ENCODE assay signal across 8 mouse cellular contexts in the genomic region with DNA sequence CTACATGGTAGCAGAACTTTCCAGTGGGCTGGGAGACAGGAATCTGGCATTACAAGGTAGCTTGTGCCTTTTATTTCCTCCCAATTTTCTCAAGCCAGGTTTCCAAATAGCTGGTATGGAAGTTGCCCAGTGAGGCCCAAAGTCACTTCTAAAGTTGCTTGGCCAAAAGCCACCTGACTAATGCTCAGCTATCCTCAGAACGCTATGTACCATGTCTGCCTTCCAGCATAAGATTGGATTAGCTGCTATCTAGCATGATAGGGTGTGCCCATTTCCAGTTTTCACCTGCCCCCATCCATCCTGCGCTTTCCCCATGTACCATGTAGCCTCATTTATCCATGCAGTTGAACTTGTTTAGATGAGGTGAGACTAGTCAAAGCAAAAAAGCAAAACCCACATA.
DNase-seq lines count a peak whose midpoint lies in the region.
"Had no signal": no experiment of that assay in that cellular context is flagged by ENCODE, and none has a peak within 500 bp of the region (broad histone marks: within the 10 kb centered on the region; RNA-seq: fewer than 3 reads in every experiment).

No protein-coding gene starts in this region.

- intact Hi-C loops in gastrocnemius, postnatal 14 days (cut with DNase I; ENCODE audit: low total_unique reads): no loop called here
- intact Hi-C loops in heart, postnatal 25 days (cut with DNase I): no loop called here

- peak; percentile 27 for DNase-seq in kidney, postnatal 14 days
- no peak for DNase-seq in kidney, adult 8-10 months
- DNase-seq in gastrocnemius, postnatal 14 days: peak; percentile 37
- peak; percentile 63 to 73 for DNase-seq in heart, adult 9 months (ENCODE audit: low spot score in 2 of 2)
- peak; percentile 6 for DNase-seq in heart, postnatal 25 days (ENCODE audit: low spot score)
- DNase-seq in cerebellum, adult 9-11 months: no peak
- no peak for DNase-seq in adrenal gland, adult 2 months
- DNase-seq: lung, adult 2 months had no signal

Comparison
In these comparisons a context has a peak if more than half of its experiments do, and no peak if none do; other contexts are left out.
1. DNase-seq: peak in kidney, postnatal 14 days (single experiment), gastrocnemius, postnatal 14 days (single experiment), heart, adult 9 months (2 of 2) and heart, postnatal 25 days (single experiment); none in kidney, adult 8-10 months (0 of 2), cerebellum, adult 9-11 months (single experiment) and adrenal gland, adult 2 months (single experiment).